Mouse (Mus musculus) brain, adult 2 months (tissue): ENCODE measurements around the gene Slc44a3.

ENCODE experiments used
- DNase-seq: peaks from one replicate; pipeline ENCODE4 v3.0.0; 2011; ENCODE audit warnings: low read depth, low spot score

The Slc44a3 gene

GRCm38 (mm10) chr3:121504927-121505487, 27.2 kb downstream of the Slc44a3 start:
- no peak for DNase-seq

- DNase-seq, result no peak
Observed at GRCm38 (mm10) chr3:121500734-121501133, 31.5 kb downstream of the Slc44a3 start.

- peak; percentile 82 for DNase-seq
Observed at GRCm38 (mm10) chr3:121500225-121500624, 32.0 kb downstream of the Slc44a3 start.

- no peak for DNase-seq
Observed at GRCm38 (mm10) chr3:121493997-121494421, 38.2 kb downstream of the Slc44a3 start.

- peak; percentile 20 for DNase-seq
Observed at GRCm38 (mm10) chr3:121492026-121492425, 40.2 kb downstream of the Slc44a3 start.

- DNase-seq, result no peak
Observed at GRCm38 (mm10) chr3:121490941-121491340, 41.3 kb downstream of the Slc44a3 start.

- peak; percentile 81 for DNase-seq
Observed at GRCm38 (mm10) chr3:121489462-121490118, 42.6 kb downstream of the Slc44a3 start.

GRCm38 (mm10) chr3:121485201-121485600, 47.0 kb downstream of the Slc44a3 start:
- DNase-seq, result peak; percentile 58

GRCm38 (mm10) chr3:121483266-121484161, 48.7 kb downstream of the Slc44a3 start:
- DNase-seq, result peak; percentile 40

GRCm38 (mm10) chr3:121481564-121481963, 50.6 kb downstream of the Slc44a3 start:
- DNase-seq, result no peak

GRCm38 (mm10) chr3:121480961-121481436, 51.2 kb downstream of the Slc44a3 start:
- DNase-seq, result peak; percentile 58

GRCm38 (mm10) chr3:121480030-121480960, 51.9 kb downstream of the Slc44a3 start:
- DNase-seq, result peak; percentile 58

- peak; percentile 35 for DNase-seq
Observed at GRCm38 (mm10) chr3:121474738-121475137, 57.5 kb downstream of the Slc44a3 start.

GRCm38 (mm10) chr3:121471703-121472102, 60.5 kb downstream of the Slc44a3 start:
- no peak for DNase-seq

GRCm38 (mm10) chr3:121469185-121469975, 62.8 kb downstream of the Slc44a3 start:
- DNase-seq, result no peak

GRCm38 (mm10) chr3:121468136-121468535, 64.1 kb downstream of the Slc44a3 start:
- DNase-seq, result no peak

GRCm38 (mm10) chr3:121467094-121467552, 65.1 kb downstream of the Slc44a3 start:
- DNase-seq, result no peak

- DNase-seq, result peak; percentile 23
Observed at GRCm38 (mm10) chr3:121465795-121466194, 66.4 kb downstream of the Slc44a3 start.

- DNase-seq, result no peak
Observed at GRCm38 (mm10) chr3:121464733-121465305, 67.4 kb downstream of the Slc44a3 start.

- no peak for DNase-seq
Observed at GRCm38 (mm10) chr3:121462782-121463181, 69.4 kb downstream of the Slc44a3 start.
